Mouse (Mus musculus) urinary bladder, adult 2 months (tissue): ENCODE data around the gene Rasgrp2. TPM values are rescaled to one million over a fixed set of nuclear protein-coding genes. Genes with fewer than 3 reads are reported as not detected.

Experiments
- DNase-seq: peaks from one replicate; pipeline ENCODE4 v3.0.0; 2022; ENCODE audit warnings: low spot score
- polyA plus RNA-seq: library from polyadenylated mRNA; depleted of rRNA; stranded (reverse); fragments of >200 nt; gene quantifications from 2 replicates; pipeline ENCODE4 v1.2.3, GENCODE M21; 2012; rRNA removed

The Rasgrp2 gene
- 106 and 109 TPM in 2 replicates for polyA plus RNA-seq

DNA sequence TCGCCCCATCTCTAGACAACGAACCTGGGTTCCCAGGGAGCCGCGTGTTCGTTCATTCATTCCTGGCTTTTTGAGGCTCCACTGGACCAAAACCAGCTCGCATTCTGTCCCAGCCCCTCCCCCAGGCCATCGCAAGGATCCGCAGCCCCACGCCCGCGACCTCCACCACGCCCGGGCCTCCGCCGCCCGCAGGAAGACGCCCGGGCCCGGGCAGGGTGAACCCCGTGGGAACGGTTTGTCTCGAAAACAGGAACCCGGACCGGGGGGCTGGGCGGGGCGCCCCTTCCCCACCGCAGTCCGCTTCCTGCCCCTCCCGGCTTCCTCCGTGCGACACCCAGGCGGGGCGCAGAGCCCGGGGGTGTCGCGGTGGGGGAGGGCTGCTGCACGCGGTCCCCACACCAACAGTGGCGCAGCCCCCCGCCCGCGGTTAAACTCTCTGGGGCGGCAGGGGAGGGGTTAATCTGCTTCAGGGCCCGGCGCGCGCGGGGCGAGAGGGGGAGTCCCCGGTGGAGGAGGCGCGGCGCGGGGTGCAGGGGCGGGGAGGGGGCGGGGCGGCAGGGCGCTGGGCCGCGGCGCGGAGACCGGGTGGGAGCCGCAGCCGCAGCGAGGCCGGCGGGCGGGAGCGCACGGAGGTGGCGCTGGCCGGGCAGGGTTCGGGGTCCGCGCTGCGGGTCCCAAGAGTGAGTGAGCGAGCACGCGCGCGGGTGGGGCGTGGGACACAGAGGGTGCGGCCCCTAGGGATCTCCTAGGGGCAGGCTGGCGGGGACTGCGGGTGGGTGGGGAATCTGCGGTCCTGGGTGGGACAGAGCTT is at the start of gene Rasgrp2:
Gene Rasgrp2 (plus strand): TSS at position 56 of the 811 bp plus-strand sequence.
- no peak for DNase-seq

DNA sequence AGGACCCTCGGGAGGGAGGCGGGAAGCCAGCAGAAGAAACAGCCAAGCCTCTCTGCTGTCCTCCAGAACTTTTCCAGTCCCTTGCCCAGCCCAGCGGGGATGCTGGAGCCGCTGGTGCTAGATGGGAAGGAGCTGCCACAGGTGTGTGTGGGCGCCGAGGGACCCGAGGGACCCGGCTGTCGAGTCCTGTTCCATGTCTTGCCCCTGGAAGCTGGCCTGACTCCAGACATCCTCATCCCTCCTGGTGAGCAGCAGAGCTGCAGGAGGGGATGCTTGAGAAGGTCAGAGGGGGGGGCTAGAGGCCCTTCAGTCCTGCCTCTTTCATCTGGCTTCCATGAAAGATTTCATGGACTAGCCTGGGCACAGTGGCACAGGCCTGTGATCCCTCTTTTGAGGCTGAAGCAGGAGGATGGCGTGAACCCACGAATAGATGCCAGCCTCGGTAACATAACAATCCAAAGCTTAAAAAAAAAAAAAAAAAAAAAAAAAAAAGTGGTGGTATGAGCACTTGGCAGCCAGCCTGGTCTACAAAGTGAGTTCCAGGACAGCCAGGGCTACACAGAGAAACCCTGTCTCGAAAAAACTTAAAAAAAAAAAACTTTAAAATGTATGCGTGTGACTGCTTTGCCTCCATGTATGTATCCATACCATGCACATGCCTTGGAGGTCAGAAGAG is 47.6 kb upstream of the Rasgrp2 start:
- DNase-seq, result peak; percentile 24

DNA sequence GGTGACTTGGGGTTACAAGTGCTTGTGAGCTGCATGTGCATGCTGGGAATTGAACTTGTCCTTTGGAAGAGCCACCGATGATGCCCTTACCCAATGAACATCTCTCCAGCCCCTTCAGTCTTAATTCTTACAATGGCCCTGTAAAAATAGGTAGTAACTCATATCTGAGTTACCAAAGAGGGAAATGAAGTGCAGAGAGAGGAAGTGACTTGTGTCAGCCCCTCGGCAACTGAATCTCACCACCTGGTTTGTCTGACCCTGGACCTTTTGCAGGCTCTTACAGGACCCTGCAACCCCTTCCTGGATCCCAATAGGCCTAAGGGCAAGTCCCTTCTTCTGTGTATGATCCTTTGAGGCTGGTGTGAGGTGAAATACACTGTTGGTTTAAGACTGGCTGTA is 47.0 kb upstream of the Rasgrp2 start:
- no peak for DNase-seq

DNA sequence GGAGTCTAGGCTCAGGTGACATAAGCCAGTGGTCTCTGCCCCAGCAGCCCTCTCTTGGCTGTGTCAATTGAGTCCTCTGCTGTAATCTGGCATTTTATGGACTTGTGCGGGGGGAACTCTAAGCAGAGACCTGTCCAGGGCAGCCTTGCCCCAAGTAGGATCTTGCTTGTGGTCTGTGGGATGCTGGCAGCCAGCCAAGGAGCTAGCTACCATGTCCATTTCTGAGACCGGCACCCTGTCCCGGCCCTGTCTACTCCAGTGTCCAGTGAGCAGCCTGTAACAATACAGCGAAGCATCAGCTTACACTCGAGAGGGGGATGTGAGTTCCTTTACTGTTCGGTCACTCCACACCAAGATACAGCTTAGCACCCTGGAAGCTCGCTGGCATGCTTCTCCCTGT is 45.1 kb upstream of the Rasgrp2 start:
- DNase-seq, result no peak

DNA sequence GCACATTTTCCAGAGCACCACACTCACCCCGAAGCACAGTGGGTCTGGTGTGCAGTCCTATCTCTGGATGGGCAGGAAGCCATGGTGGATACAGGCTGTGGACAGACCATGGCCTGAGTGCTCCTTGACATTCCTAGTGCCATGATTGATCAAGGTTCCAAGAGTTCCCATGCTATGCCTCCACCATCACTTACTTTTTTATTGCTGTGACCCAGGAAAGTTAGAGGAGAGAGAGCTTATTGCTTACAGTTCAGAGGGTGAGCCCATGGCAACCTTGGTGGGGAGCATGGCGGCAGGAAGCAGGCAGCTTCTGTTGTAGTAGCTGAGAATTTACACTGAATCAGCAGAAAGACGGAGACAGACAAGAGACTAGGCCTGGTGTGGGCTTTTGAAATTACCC is 37.8 kb upstream of the Rasgrp2 start:
- no peak for DNase-seq

DNA sequence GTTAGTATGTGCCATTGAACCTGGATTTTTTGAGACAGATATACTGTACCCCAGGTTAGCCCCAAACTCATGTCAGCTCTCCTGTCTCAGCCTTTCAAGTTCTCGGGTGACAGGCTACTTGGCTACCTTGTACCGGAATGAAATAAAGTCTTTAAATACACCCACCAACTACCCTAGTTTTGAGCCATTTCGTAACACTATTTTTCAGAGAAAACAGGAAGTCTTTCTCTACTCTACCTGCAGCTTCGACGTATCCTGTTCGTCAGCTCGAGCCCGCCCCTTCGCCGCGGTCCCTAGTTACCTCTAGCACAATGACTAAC is 36.1 kb upstream of the Rasgrp2 start:
- no peak for DNase-seq

DNA sequence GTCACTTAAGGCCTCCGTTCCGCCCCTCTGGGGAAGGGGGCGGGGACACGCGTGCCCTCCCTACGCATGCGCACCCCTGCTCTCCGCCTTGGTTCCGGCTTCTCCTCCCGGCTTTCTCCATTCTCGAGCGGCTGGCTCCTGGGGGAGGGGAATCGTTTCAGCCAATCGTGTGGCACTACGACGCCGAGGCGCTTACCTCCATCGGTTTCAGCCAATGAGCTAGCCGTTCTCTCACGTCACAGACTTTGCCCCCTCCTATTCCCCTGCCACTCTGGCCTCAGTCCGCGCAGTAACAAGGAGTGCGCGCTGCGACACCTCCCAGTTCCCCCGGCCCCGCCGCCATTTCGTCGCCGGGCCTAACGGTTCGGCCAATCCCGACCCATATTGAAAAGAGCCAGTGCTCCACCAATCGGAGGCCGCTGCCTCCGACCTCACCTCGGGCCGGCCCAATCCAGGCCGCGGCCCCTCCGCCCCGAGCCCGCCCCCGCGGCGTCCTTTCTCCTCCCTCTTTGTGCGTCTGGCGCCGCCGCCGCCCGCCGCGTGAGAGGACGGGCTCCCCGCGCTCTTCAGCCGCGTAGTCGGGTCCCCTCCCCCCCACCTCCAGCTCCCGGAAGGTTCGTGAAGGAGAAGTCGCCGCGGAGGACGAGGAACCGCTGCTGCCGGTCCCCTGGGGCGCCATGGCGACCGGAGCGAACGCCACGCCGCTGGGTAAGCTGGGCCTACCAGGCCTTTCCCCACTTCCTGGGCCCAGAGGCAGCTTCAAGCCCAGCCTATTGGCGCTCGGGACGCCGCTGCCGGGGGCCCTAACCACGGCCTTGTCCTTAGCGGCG is 35.5 kb upstream of the Rasgrp2 start, which contains the start of gene Sf1:
Gene Sf1 (plus strand): TSS at position 280 of the 830 bp plus-strand sequence.
- DNase-seq, result peak; percentile 97

DNA sequence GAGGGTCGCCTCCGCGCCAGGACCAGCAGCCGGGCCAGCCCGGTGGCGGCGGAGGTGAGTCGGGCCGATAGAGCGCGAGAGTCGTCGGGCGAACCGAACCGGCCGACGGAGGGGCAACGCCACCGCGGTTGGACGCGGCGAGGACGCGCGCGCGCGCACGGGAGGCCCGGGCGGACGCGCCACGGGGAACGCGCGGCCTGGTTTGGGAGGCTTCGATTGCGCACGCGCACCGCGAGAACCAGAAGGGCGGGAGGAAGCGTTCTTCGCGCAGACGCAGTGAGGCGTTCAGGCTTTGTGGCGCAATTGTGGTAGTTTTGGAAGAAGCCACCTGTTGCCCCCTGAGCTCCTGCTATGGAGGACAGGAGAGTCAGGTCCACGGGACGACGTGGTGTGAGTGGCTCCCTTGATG is 34.8 kb upstream of the Rasgrp2 start:
- peak; percentile 89 for DNase-seq

DNA sequence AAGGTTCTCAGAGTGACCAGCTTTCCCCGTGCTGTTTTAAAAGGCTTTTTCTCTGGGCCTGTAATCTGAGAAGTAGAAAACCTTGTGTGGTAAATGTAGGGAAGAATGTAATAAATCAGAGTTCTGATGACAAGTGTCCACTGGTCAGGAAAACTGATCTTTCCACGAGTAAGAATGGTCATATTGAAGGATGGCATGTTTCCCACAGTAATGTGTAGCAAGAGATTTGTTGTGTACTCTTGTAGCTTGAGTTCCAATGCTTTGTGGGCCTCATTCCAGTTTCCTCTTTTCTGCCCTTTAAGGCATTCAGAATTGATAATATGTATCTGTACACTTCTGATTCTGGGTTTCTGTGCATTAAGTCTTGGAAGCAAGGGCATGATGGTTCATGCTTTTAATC is 34.3 kb upstream of the Rasgrp2 start:
- no peak for DNase-seq

DNA sequence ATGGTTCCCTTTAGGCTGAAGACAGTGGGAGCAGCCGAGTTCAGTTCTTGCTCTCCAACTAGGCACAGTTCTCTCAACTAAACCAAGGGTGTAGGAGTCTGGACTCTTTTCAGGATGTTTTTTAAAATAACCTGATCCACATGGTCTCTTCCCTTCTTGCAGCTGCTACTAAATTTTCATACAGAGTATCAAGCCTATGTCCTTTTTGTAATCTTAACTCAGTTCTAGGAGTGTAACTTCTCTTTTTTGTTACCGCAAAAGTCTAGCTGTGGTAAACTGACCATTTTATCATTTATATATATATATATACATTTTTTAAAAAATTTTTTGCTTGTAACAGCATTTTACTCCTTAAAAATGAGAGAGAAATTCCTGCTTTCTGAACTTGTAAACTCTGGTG is 29.0 kb upstream of the Rasgrp2 start:
- DNase-seq, result no peak

DNA sequence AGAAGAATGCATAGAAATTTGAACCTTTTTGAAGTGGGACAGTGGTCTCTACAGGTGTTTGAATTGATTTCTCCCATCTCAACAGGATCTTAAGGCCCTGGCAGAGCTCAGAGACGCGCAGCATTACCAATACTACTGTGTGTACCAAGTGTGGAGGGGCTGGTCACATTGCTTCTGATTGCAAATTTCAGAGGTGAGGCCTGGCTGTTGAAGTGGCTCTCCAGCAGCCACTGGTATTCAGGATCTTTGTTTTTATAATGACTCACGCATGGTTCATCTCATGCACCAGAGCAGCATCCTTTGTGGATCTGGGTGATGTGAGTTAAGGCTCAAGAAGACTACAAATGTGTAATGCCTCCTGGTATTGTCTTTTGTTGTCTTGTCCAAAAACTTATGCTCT is 26.7 kb upstream of the Rasgrp2 start:
- no peak for DNase-seq

DNA sequence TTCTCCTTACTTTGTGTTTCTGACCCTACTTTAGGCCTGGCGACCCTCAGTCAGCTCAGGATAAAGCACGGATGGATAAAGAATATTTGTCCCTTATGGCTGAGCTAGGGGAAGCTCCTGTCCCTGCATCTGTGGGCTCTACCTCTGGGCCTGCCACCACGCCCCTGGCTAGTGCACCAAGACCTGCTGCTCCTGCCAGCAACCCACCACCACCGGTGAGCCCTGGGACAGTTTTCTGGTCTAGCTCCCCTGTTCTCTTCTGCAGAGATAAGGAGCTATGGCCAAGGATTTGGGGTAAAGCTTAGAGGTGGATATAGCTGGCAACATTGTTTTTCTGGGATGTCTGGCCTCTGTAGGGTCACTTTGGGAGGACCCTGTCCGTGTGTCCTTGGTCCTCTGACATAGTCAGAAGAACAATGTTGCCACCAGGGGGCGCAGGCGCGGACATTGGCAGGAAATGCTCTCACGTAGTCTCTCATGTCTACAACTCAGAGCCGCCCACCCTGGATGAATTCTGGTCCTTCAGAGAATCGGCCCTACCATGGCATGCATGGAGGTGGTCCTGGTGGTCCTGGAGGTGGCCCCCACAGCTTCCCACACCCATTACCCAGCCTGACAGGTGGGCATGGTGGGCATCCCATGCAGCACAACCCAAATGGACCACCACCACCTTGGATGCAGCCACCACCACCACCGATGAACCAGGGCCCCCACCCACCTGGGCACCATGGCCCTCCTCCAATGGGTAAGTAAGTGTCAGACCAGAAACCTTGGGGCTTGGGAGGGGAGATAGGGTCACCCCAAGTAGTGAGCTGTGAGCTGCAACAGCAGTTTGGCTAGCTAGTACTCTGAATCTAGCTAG is 25.4 kb upstream of the Rasgrp2 start:
- DNase-seq, result peak; percentile 59

DNA sequence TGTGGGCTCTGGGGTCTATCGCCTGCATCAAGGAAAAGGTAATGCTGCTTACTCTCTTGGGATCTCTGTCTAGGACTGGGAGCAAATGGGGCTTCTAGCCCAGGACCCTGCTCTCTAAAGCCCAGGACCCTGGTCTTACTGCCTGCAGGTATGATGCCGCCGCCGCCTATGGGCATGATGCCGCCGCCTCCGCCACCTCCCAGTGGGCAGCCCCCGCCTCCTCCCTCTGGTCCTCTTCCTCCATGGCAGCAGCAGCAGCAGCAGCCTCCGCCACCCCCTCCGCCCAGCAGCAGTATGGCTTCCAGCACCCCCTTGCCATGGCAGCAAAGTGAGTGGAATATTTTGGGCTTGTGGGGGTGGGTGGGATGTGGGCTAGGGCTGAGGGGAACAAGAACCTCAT is 24.6 kb upstream of the Rasgrp2 start:
- DNase-seq, result no peak

DNA sequence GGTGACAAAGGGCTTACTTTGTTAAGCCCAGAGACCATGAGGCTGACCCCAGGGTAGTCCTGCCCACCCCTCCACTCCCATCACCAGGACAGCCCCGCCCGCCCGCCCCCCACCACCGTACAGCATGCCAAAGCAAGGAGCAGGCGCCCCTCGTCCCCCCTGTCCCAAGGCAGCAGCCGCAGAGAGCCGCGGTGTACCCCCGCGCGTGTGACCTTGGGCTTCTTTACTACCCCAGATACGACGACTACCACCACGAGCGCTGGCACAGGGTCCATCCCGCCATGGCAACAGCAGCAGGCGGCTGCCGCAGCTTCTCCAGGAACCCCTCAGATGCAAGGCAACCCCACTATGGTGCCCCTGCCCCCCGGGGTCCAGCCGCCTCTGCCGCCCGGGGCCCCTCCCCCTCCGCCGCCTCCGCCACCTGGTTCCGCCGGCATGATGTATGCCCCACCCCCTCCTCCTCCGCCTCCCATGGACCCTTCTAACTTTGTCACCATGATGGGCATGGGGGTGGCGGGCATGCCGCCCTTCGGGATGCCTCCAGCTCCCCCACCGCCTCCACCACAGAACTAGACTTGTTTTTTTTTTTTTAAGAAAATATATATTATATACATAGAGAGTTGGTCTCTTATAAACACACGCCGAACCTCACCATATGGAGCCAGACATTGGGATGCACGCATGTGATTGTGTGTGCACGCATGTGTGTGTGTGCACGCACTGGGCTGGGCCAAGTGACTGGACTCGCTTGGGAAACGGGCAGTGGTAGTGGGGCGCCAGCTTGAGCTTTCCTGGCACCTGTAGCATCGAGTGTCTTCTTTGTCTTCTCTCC is 23.5 kb upstream of the Rasgrp2 start:
- no peak for DNase-seq

DNA sequence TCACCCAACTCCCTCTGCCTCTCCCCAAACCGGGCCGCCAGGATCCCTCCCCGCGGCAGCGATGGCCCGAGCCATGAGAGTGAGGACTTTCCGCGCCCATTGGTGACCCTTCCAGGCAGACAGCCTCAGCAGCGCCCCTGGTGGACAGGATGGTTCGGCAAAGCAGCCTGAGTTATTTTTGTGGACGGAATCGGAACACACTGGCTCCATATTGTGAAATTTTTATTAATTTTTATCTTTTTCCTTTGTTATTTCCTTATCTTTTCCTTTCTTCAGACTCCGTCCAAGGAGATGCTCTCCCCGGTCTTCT is 22.9 kb upstream of the Rasgrp2 start:
- DNase-seq, result no peak

DNA sequence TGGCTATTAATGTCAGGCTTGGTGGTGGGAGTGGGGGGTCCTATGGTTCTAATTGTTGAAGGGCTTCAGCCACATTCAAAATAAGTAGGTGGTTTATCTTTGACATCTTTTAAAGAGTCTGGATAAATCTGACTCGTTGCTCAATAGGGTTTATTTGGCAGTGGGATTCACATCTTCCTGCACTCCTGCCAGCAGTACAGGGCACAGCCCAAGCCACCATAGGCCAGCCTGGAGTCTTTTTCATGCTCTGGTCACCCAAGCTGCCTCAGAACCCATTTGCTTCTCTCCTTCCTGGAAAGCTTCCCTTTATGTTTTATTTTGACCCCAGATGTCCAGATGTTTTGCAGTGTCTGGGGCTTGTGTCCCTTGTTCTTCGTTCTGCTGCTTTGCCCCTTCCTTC is 22.5 kb upstream of the Rasgrp2 start:
- no peak for DNase-seq

DNA sequence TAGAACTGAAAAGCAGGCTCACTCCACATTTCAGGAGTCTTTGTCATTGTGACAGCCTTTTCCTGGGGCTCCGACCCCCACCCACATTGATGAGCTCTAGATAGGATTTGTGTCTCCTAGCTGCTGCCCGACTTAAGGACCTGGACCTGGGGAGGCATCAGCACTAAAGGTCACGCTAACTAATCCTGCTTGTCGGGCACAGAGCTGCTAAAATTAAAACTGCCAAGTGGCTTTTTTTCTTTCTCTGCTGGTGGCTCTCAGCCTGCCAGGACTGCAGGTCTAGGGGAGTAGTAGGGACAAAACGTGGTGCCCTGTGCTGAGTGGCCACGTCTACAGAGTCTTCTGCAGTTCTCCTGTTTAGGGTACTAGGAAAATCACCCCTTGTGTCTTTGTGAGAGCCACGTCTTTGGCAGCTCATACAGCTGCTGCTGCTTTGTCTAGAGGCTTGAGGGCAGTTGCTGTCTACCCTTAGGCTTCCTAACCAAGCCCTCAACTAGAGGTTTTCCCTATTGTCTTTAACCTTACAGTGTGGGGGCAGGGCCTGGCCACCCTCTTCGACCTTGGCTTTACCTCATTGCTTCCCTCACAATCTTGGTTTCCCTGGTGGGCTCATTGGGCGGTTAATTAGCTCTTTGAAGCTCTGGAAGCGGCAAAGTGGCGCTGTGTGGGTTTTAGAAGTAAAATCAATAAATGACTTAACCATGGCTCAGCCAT is 21.7 kb upstream of the Rasgrp2 start:
- DNase-seq, result no peak

DNA sequence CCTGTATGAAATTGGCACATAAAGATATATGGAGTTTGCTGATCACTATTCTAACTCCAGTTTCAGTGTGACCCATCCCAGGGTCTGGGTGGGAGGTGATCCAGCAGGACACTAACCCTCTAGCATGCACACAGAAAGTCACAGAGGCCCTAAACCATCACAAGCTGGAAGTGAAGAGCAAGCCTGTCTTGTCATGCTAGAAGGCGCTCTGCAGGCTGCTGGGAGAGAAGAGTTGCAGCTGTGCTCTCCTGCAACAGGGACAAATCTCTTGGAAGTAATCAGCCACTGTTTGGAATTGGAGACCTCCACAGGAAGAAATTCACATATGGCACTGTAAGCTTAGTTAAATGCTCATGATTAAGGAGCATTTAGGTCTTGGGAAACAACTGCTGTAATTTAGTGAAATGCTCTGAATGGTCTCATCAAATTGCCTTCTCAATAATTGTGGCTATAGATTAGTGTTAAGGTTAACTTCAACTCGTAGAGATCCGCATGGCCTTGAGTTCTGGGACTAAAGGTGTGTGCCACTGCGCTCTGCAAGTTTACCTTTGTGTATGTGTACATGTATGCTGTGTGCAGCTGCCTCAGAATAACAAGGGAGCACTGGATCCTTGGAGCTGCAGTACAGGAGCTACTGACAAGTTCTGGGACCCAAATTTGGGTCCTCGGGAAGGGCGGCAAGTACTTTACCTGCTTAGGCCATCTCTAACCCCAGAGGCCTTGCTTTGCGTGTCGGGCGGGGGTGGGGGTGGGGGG is 18.6 kb upstream of the Rasgrp2 start:
- no peak for DNase-seq

DNA sequence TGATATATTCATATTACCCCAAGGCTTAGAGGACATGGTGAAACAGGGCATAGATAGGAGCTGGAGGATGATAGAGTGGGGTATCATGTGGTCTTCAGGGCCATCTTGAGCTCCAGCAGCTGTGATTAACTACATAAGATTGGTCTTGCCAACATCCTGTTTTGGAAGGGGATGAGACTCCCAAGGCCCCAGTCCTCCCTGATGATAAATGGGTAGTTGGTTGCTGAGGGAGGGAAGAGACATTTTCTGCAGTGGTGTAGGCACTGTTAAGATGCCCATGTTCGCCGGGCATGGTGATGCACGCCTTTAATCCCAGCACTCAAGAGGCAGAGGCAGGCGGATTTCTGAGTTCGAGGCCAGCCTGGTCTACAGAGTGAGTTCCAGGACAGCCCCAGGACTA is 17.9 kb upstream of the Rasgrp2 start:
- no peak for DNase-seq
